Mouse (Mus musculus): ENCODE data around the gene Col13a1.

DNA sequence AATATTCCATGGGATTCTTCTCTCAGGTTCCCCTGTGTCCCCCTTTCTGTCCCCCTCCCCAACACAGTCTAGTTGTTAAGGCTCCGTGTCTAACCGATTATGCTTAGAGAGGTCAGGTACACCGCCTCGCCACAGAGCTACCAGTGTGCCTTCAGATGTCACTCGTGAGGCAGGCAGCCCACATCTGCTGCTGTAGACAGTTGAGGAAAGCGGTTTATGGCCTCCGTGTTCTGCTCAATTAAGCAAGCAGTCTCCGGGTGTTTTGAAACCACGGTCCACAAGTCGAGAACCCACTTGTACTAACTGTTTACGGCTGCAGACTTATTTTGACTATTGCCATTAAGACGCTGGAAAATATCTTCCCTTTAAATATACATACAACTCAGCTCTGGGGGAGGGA, 48.8 kb upstream of the Col13a1 start:
- TF ChIP-seq CTCF (IDR thresholded peaks at IDR 0.05; ENCODE audit: low read depth) (no peak), EP300 (IDR thresholded peaks at IDR 0.05; ENCODE audit: low read depth) (no peak)

All from liver, embryonic 14.5 days (tissue).